Comparison of ENCODE assay signal across 12 mouse cellular contexts in genomic region chr11:30230330-30230771, GRCm38 (mm10). TPM values are rescaled to one million over a fixed set of nuclear protein-coding genes. Genes with fewer than 3 reads are reported as not detected.
DNase-seq lines count a peak whose midpoint lies in the region; ATAC-seq lines count a peak whose summit lies in the region.
"Had no signal": no experiment of that assay in that cellular context is flagged by ENCODE, and none has a peak within 500 bp of the region (broad histone marks: within the 10 kb centered on the region; RNA-seq: fewer than 3 reads in every experiment).

No protein-coding gene starts in this region.

- DNase-seq in hindbrain, embryonic 14.5 days (ENCODE audit: low spot score) = no peak
- peak; percentile 72 for DNase-seq in adrenal gland, postnatal 14 days
- DNase-seq in intestine, embryonic 14.5 days (ENCODE audit: low spot score) = no peak
- DNase-seq in kidney, postnatal 36 days = peak; percentile 66 to 85
- DNase-seq in natural killer cell, adult 2 months (ENCODE audit: low spot score in 2 of 2) = no peak
- DNase-seq in gastrocnemius, postnatal 36 days = no peak
- DNase-seq: cerebellum, postnatal 36 days; lung, postnatal 14 days; right cerebral cortex, postnatal 4 days; thymus, postnatal 14 days had no signal

- 89% methylated on average over 4 of the region's 4 CpGs for WGBS in hindbrain, embryonic 14.5 days
- 89% methylated on average over 4 of the region's 4 CpGs for WGBS in hindbrain, embryonic 12.5 days
- WGBS in intestine, embryonic 14.5 days = 44% methylated on average over 4 of the region's 4 CpGs

- H3K9ac ChIP-seq in hindbrain, embryonic 14.5 days = no peak overlapping the region
- no peak overlapping the region for H3K9ac ChIP-seq in hindbrain, embryonic 12.5 days
- H3K9ac ChIP-seq in intestine, embryonic 14.5 days (ENCODE audit: low read length) = no peak overlapping the region

- H3K27ac ChIP-seq in hindbrain, embryonic 14.5 days = no peak overlapping the region
- H3K27ac ChIP-seq in hindbrain, embryonic 12.5 days = no peak overlapping the region
- peak overlapping the region; percentile 57; the same call in 1 of the 2 replicates for H3K27ac ChIP-seq in intestine, embryonic 14.5 days (ENCODE audit: low read depth)

- H3K4me1 ChIP-seq in hindbrain, embryonic 14.5 days (replicated peaks; ENCODE audit: control insufficient read depth, insufficient read depth, low read length) = peaks cover 20% of the 10 kb centered on the region
- H3K4me1 ChIP-seq in hindbrain, embryonic 12.5 days = no peaks in the 10 kb centered on the region
- peaks cover 22% of the 10 kb centered on the region for H3K4me1 ChIP-seq in intestine, embryonic 14.5 days (replicated peaks; ENCODE audit: control insufficient read depth, insufficient read depth, low read length)

- no peak overlapping the region for H3K4me2 ChIP-seq in hindbrain, embryonic 14.5 days (replicated peaks)
- no peak overlapping the region for H3K4me2 ChIP-seq in hindbrain, embryonic 12.5 days (replicated peaks)
- H3K4me2 ChIP-seq in intestine, embryonic 14.5 days (ENCODE audit: low read length) = no peak overlapping the region

- intact Hi-C loops in gastrocnemius, postnatal 36 days (cut with DNase I) = no loop called here

- H3K27me3 ChIP-seq in hindbrain, embryonic 14.5 days (ENCODE audit: control insufficient read depth, insufficient read depth, low read length) = no peaks in the 10 kb centered on the region
- H3K27me3 ChIP-seq in hindbrain, embryonic 12.5 days = no peaks in the 10 kb centered on the region
- H3K27me3 ChIP-seq in intestine, embryonic 14.5 days (replicated peaks; ENCODE audit: control insufficient read depth, insufficient read depth, low read length) = no peaks in the 10 kb centered on the region

- no peak overlapping the region for H3K4me3 ChIP-seq in hindbrain, embryonic 14.5 days (replicated peaks; ENCODE audit: low read length)
- no peak overlapping the region for H3K4me3 ChIP-seq in hindbrain, embryonic 12.5 days
- H3K4me3 ChIP-seq in intestine, embryonic 14.5 days (ENCODE audit: low read depth, low read length) = no peak overlapping the region

- H3K36me3 ChIP-seq in hindbrain, embryonic 14.5 days (replicated peaks; ENCODE audit: control insufficient read depth, insufficient read depth) = 0 out of 2 replicates have a peak, but pooled peaks cover under 1% of the 10 kb centered on the region
- H3K36me3 ChIP-seq in hindbrain, embryonic 12.5 days = no peaks in the 10 kb centered on the region
- no peaks in the 10 kb centered on the region for H3K36me3 ChIP-seq in intestine, embryonic 14.5 days (ENCODE audit: control insufficient read depth, insufficient read depth, low read length)

- no peaks in the 10 kb centered on the region for H3K9me3 ChIP-seq in hindbrain, embryonic 14.5 days (ENCODE audit: control insufficient read depth, low read length)
- H3K9me3 ChIP-seq in hindbrain, embryonic 12.5 days (replicated peaks) = no peaks in the 10 kb centered on the region
- no peaks in the 10 kb centered on the region for H3K9me3 ChIP-seq in intestine, embryonic 14.5 days (ENCODE audit: control insufficient read depth, low read length)

- ATAC-seq in hindbrain, embryonic 14.5 days (ENCODE audit: low FRiP score) = peak; percentile 35; the same call in 1 of the 2 replicates
- ATAC-seq in hindbrain, embryonic 12.5 days (ENCODE audit: low FRiP score) = no peak
- ATAC-seq in intestine, embryonic 14.5 days (replicated peaks; ENCODE audit: low FRiP score, low TSS enrichment, low read depth) = 0 out of 2 replicates have a peak, but pooled peaks have one; percentile 48
- no peak for ATAC-seq in activated CD4-positive, CD25-positive, alpha-beta regulatory T cell, adult 4 months

RNA-seq across cellular contexts. Expression of gene Sptbn1, which starts 37.6 kb away (rescaled TPM):
- 209 and 221 TPM in 2 replicates for polyA plus RNA-seq in hindbrain, embryonic 14.5 days (2014; fragmentation: Nextera tagmentation; extraction: Ambion mirVana)
- polyA plus RNA-seq in hindbrain, embryonic 12.5 days (2016; fragmentation: Nextera tagmentation; extraction: Ambion mirVana) = 120 and 122 TPM in 2 replicates
- total RNA-seq in adrenal gland, postnatal 14 days (2021) = 336 and 367 TPM in 2 replicates
- polyA plus RNA-seq in intestine, embryonic 14.5 days (2014; fragmentation: Nextera tagmentation; extraction: Ambion mirVana) = 129 and 131 TPM in 2 replicates
- polyA plus RNA-seq in activated CD4-positive, CD25-positive, alpha-beta regulatory T cell, adult 4 months (2017; shearing (Covaris generic)) = 10 to 100 TPM; 96.3 to 98.1 TPM
- total RNA-seq in gastrocnemius, postnatal 36 days (2021) = 100 to 1,000 TPM; 104 to 125 TPM

Comparison
In these comparisons a context has a peak if more than half of its experiments do, and no peak if none do; other contexts are left out.
1. ATAC-seq: peak in hindbrain, embryonic 14.5 days (single experiment) and intestine, embryonic 14.5 days (single experiment); none in hindbrain, embryonic 12.5 days (single experiment) and activated CD4-positive, CD25-positive, alpha-beta regulatory T cell, adult 4 months (single experiment).
2. DNase-seq: peak in adrenal gland, postnatal 14 days (single experiment) and kidney, postnatal 36 days (2 of 2); none in hindbrain, embryonic 14.5 days (single experiment), intestine, embryonic 14.5 days (single experiment), natural killer cell, adult 2 months (0 of 2) and gastrocnemius, postnatal 36 days (0 of 2).